Mouse (Mus musculus): ENCODE results near the gene Gm30083. TPM values are rescaled to one million over a fixed set of nuclear protein-coding genes. Genes with fewer than 3 reads are reported as not detected.

Gene Gm30083
- not detected in 2 replicates for polyA plus RNA-seq (2015; fragmentation: Nextera tagmentation; extraction: Ambion mirVana)

GRCm38 (mm10) chr14:34015063-34015462, at the start of gene Gm30083:
Gene Gm30083 (minus strand): TSS chr14:34015182.
- Histone ChIP-seq H3K27ac (replicated peaks) (no peak within 1 kb of the TSS), H3K9me3 (no peaks in the 10 kb centered on the region), H3K27me3 (no peaks in the 10 kb centered on the region), H3K4me1 (replicated peaks) (no peaks in the 10 kb centered on the region), H3K4me3 (no peak within 1 kb of the TSS), H3K4me2 (no peak within 1 kb of the TSS), H3K36me3 (no peaks in the 10 kb centered on the region), H3K9ac (no peak within 1 kb of the TSS)
- no peak for ATAC-seq (ENCODE audit: low FRiP score, low read depth)
- WGBS, result 86% methylated on average over 3 of the region's 3 CpGs

- Histone ChIP-seq H3K9me3 (no peaks in the 10 kb centered on the region), H3K4me1 (replicated peaks) (no peaks in the 10 kb centered on the region), H3K27me3 (no peaks in the 10 kb centered on the region), H3K9ac (no peak within 1 kb of the TSS), H3K4me3 (no peak within 1 kb of the TSS), H3K36me3 (no peaks in the 10 kb centered on the region), H3K4me2 (no peak within 1 kb of the TSS), H3K27ac (replicated peaks) (no peak within 1 kb of the TSS)
- ATAC-seq (ENCODE audit: low FRiP score, low read depth), result no peak
- WGBS, result 96% methylated on average over 6 of the region's 6 CpGs
Measured at GRCm38 (mm10) chr14:34052516-34052915, 37.5 kb upstream of the Gm30083 start, which contains the start of gene Antxrl. Gene Antxrl (plus strand): TSS chr14:34052707.

- Histone ChIP-seq H3K4me1 (replicated peaks) (no peaks in the 10 kb centered on the region), H3K9me3 (no peaks in the 10 kb centered on the region), H3K9ac (no peak overlapping the region), H3K4me2 (no peak overlapping the region), H3K36me3 (no peaks in the 10 kb centered on the region), H3K27me3 (no peaks in the 10 kb centered on the region), H3K27ac (replicated peaks) (no peak overlapping the region), H3K4me3 (no peak overlapping the region)
- ATAC-seq (ENCODE audit: low FRiP score, low read depth), result no peak
- WGBS, result 74% methylated on average over 5 of the region's 5 CpGs
Measured at GRCm38 (mm10) chr14:34050101-34050779, 35.3 kb upstream of the Gm30083 start.

GRCm38 (mm10) chr14:34043341-34043740, 28.4 kb upstream of the Gm30083 start:
- no peak overlapping the region for H3K4me2 ChIP-seq
- H3K27me3 ChIP-seq, result no peaks in the 10 kb centered on the region
- 68% methylated on average over 3 of the region's 3 CpGs for WGBS
- no peak overlapping the region for H3K9ac ChIP-seq
- H3K4me1 ChIP-seq (replicated peaks), result no peaks in the 10 kb centered on the region
- no peak overlapping the region for H3K27ac ChIP-seq (replicated peaks)
- ATAC-seq (ENCODE audit: low FRiP score, low read depth), result no peak
- no peak overlapping the region for H3K4me3 ChIP-seq
- H3K36me3 ChIP-seq, result no peaks in the 10 kb centered on the region
- H3K9me3 ChIP-seq, result no peaks in the 10 kb centered on the region

GRCm38 (mm10) chr14:34041241-34041640, 26.3 kb upstream of the Gm30083 start:
- no peak overlapping the region for H3K4me3 ChIP-seq
- H3K9ac ChIP-seq, result no peak overlapping the region
- no peaks in the 10 kb centered on the region for H3K27me3 ChIP-seq
- H3K9me3 ChIP-seq, result no peaks in the 10 kb centered on the region
- no peak overlapping the region for H3K27ac ChIP-seq (replicated peaks)
- WGBS, result 83% methylated on average over 4 of the region's 4 CpGs
- no peaks in the 10 kb centered on the region for H3K36me3 ChIP-seq
- H3K4me1 ChIP-seq (replicated peaks), result no peaks in the 10 kb centered on the region
- ATAC-seq (ENCODE audit: low FRiP score, low read depth), result no peak
- H3K4me2 ChIP-seq, result no peak overlapping the region

GRCm38 (mm10) chr14:34033841-34034610, 19.0 kb upstream of the Gm30083 start:
- Histone ChIP-seq H3K4me1 (replicated peaks) (no peaks in the 10 kb centered on the region), H3K36me3 (no peaks in the 10 kb centered on the region), H3K9me3 (no peaks in the 10 kb centered on the region), H3K9ac (no peak overlapping the region), H3K27me3 (no peaks in the 10 kb centered on the region), H3K4me2 (no peak overlapping the region), H3K4me3 (no peak overlapping the region), H3K27ac (replicated peaks) (no peak overlapping the region)
- no peak for ATAC-seq (ENCODE audit: low FRiP score, low read depth)
- WGBS, result 93% methylated on average over 8 of the region's 8 CpGs

GRCm38 (mm10) chr14:34026710-34027109, 11.7 kb upstream of the Gm30083 start:
- Histone ChIP-seq H3K27ac (replicated peaks) (no peak overlapping the region), H3K27me3 (no peaks in the 10 kb centered on the region), H3K9ac (no peak overlapping the region), H3K4me1 (replicated peaks) (no peaks in the 10 kb centered on the region), H3K4me2 (no peak overlapping the region), H3K4me3 (no peak overlapping the region), H3K9me3 (no peaks in the 10 kb centered on the region), H3K36me3 (no peaks in the 10 kb centered on the region)
- no peak for ATAC-seq (ENCODE audit: low FRiP score, low read depth)
- WGBS, result 83% methylated on average over 2 of the region's 2 CpGs

- H3K27ac ChIP-seq (replicated peaks), result no peak overlapping the region
- ATAC-seq (ENCODE audit: low FRiP score, low read depth), result no peak
- WGBS, result 87% methylated on average over 2 of the region's 2 CpGs
Measured at GRCm38 (mm10) chr14:34016938-34017337, 2.0 kb upstream of the Gm30083 start.

GRCm38 (mm10) chr14:34016381-34016780, 1.4 kb upstream of the Gm30083 start, which contains the start of gene Gm5460:
Gene Gm5460 (plus strand): TSS chr14:34016758.
- no peak within 1 kb of the TSS for H3K9ac ChIP-seq
- H3K4me1 ChIP-seq (replicated peaks), result no peaks in the 10 kb centered on the region
- H3K36me3 ChIP-seq, result no peaks in the 10 kb centered on the region
- WGBS, result 99% methylated on average over 4 of the region's 4 CpGs
- ATAC-seq (ENCODE audit: low FRiP score, low read depth), result no peak
- no peak within 1 kb of the TSS for H3K27ac ChIP-seq (replicated peaks)
- no peaks in the 10 kb centered on the region for H3K9me3 ChIP-seq
- no peak within 1 kb of the TSS for H3K4me2 ChIP-seq
- H3K4me3 ChIP-seq, result no peak within 1 kb of the TSS
- no peaks in the 10 kb centered on the region for H3K27me3 ChIP-seq

More at GRCm38 (mm10) chr14:34016938-34017337, 2.0 kb upstream of the Gm30083 start:
- Histone ChIP-seq H3K9me3 (no peaks in the 10 kb centered on the region), H3K27me3 (no peaks in the 10 kb centered on the region), H3K4me1 (replicated peaks) (no peaks in the 10 kb centered on the region), H3K36me3 (no peaks in the 10 kb centered on the region), H3K4me2 (no peak overlapping the region), H3K4me3 (no peak overlapping the region), H3K9ac (no peak overlapping the region)

GRCm38 (mm10) chr14:34002358-34002757, 12.6 kb downstream of the Gm30083 start:
- no peak overlapping the region for H3K27ac ChIP-seq (replicated peaks)
- H3K36me3 ChIP-seq, result no peaks in the 10 kb centered on the region
- H3K4me2 ChIP-seq, result no peak overlapping the region
- no peaks in the 10 kb centered on the region for H3K27me3 ChIP-seq
- no peak for ATAC-seq (ENCODE audit: low FRiP score, low read depth)
- WGBS, result 97% methylated on average over 5 of the region's 5 CpGs
- H3K4me1 ChIP-seq (replicated peaks), result no peaks in the 10 kb centered on the region
- H3K4me3 ChIP-seq, result no peak overlapping the region
- no peaks in the 10 kb centered on the region for H3K9me3 ChIP-seq
- no peak overlapping the region for H3K9ac ChIP-seq

GRCm38 (mm10) chr14:34001445-34001844, 13.5 kb downstream of the Gm30083 start:
- Histone ChIP-seq H3K4me2 (no peak overlapping the region), H3K27me3 (no peaks in the 10 kb centered on the region), H3K9me3 (no peaks in the 10 kb centered on the region), H3K4me1 (replicated peaks) (no peaks in the 10 kb centered on the region), H3K9ac (no peak overlapping the region), H3K36me3 (no peaks in the 10 kb centered on the region), H3K27ac (replicated peaks) (no peak overlapping the region), H3K4me3 (no peak overlapping the region)
- ATAC-seq (ENCODE audit: low FRiP score, low read depth), result no peak

GRCm38 (mm10) chr14:34000076-34000475, 14.9 kb downstream of the Gm30083 start:
- ATAC-seq (ENCODE audit: low FRiP score, low read depth), result no peak
- H3K4me3 ChIP-seq, result no peak overlapping the region
- no peaks in the 10 kb centered on the region for H3K4me1 ChIP-seq (replicated peaks)
- no peaks in the 10 kb centered on the region for H3K36me3 ChIP-seq
- no peaks in the 10 kb centered on the region for H3K9me3 ChIP-seq
- H3K27me3 ChIP-seq, result no peaks in the 10 kb centered on the region
- H3K9ac ChIP-seq, result no peak overlapping the region
- no peak overlapping the region for H3K27ac ChIP-seq (replicated peaks)
- no peak overlapping the region for H3K4me2 ChIP-seq

Measured in hindbrain, embryonic 15.5 days (tissue).